Mouse (Mus musculus): ENCODE results near the gene Rbfox1.

Gene Rbfox1

GRCm38 (mm10) chr16:6212916-6213315 is 327.8 kb downstream of the Rbfox1 start:
- DNase-seq (ENCODE audit: low read depth) = no peak

GRCm38 (mm10) chr16:6227449-6227848 is 342.3 kb downstream of the Rbfox1 start:
- no peak for DNase-seq (ENCODE audit: low read depth)

- DNase-seq (ENCODE audit: low read depth) = no peak
Measured at GRCm38 (mm10) chr16:6232966-6233365, 347.8 kb downstream of the Rbfox1 start.

GRCm38 (mm10) chr16:6241393-6241792 is 356.2 kb downstream of the Rbfox1 start:
- no peak for DNase-seq (ENCODE audit: low read depth)

- no peak for DNase-seq (ENCODE audit: low read depth)
Measured at GRCm38 (mm10) chr16:6242468-6242867, 357.3 kb downstream of the Rbfox1 start.

GRCm38 (mm10) chr16:6247569-6247968 is 362.4 kb downstream of the Rbfox1 start:
- DNase-seq (ENCODE audit: low read depth) = no peak

GRCm38 (mm10) chr16:6264557-6264956 is 379.4 kb downstream of the Rbfox1 start:
- DNase-seq (ENCODE audit: low read depth) = no peak

GRCm38 (mm10) chr16:6265610-6266009 is 380.5 kb downstream of the Rbfox1 start:
- DNase-seq (ENCODE audit: low read depth) = no peak

- DNase-seq (ENCODE audit: low read depth) = no peak
Measured at GRCm38 (mm10) chr16:6271596-6272370, 386.6 kb downstream of the Rbfox1 start.

GRCm38 (mm10) chr16:6283496-6283895 is 398.3 kb downstream of the Rbfox1 start:
- no peak for DNase-seq (ENCODE audit: low read depth)

- no peak for DNase-seq (ENCODE audit: low read depth)
Measured at GRCm38 (mm10) chr16:6284317-6284716, 399.2 kb downstream of the Rbfox1 start.

GRCm38 (mm10) chr16:6287699-6288098 is 402.5 kb downstream of the Rbfox1 start:
- no peak for DNase-seq (ENCODE audit: low read depth)

GRCm38 (mm10) chr16:6300112-6300511 is 415.0 kb downstream of the Rbfox1 start:
- no peak for DNase-seq (ENCODE audit: low read depth)

GRCm38 (mm10) chr16:6303082-6303481 is 417.9 kb downstream of the Rbfox1 start:
- no peak for DNase-seq (ENCODE audit: low read depth)

GRCm38 (mm10) chr16:6309940-6310339 is 424.8 kb downstream of the Rbfox1 start:
- DNase-seq (ENCODE audit: low read depth) = no peak

GRCm38 (mm10) chr16:6310744-6311678 is 425.9 kb downstream of the Rbfox1 start:
- no peak for DNase-seq (ENCODE audit: low read depth)

- DNase-seq (ENCODE audit: low read depth) = no peak
Measured at GRCm38 (mm10) chr16:6313689-6314088, 428.5 kb downstream of the Rbfox1 start.

GRCm38 (mm10) chr16:6324832-6325231 is 439.7 kb downstream of the Rbfox1 start:
- DNase-seq (ENCODE audit: low read depth) = no peak

- DNase-seq (ENCODE audit: low read depth) = no peak
Measured at GRCm38 (mm10) chr16:6331400-6331939, 446.3 kb downstream of the Rbfox1 start.

GRCm38 (mm10) chr16:6333273-6333672 is 448.1 kb downstream of the Rbfox1 start:
- DNase-seq (ENCODE audit: low read depth) = no peak

GRCm38 (mm10) chr16:6348103-6348502 is 462.9 kb downstream of the Rbfox1 start:
- DNase-seq (ENCODE audit: low read depth) = no peak

GRCm38 (mm10) chr16:6348581-6349241 is 463.6 kb downstream of the Rbfox1 start:
- DNase-seq (ENCODE audit: low read depth) = no peak

All from induced T-regulatory cell, adult 2 months (primary cell).